Mouse (Mus musculus) liver, embryonic 16.5 days (tissue): ENCODE data around the gene Gm5622. TPM values are rescaled to one million over a fixed set of nuclear protein-coding genes. Genes with fewer than 3 reads are reported as not detected.

ENCODE experiments used
- polyA plus RNA-seq: library from polyadenylated mRNA; unstranded; fragments of >200 nt; fragmentation: Nextera tagmentation; extraction: Ambion mirVana; gene quantifications from 2 replicates; pipeline ENCODE4 v1.2.1, GENCODE M21; 2015

Gene Gm5622
- polyA plus RNA-seq, 1 experiment from 2014 or later, result 0.14 TPM

Other genes with a start within 250 kb of the Gm5622 start
- gene Gm7247, start 191.0 kb upstream of the Gm5622 start, polyA plus RNA-seq, result not detected in 2 replicates
- not detected in 2 replicates for gene Vmn2r88, start 142.0 kb upstream of the Gm5622 start, polyA plus RNA-seq
- not detected in 2 replicates for gene Vmn2r89, start 100.9 kb upstream of the Gm5622 start, polyA plus RNA-seq
- gene Gm17175, start 21.3 kb downstream of the Gm5622 start, polyA plus RNA-seq, result not detected in 2 replicates
- gene Gm17174, start 39.3 kb downstream of the Gm5622 start, polyA plus RNA-seq, result not detected in 2 replicates
- not detected in 2 replicates for gene Gm17078, start 58.5 kb downstream of the Gm5622 start, polyA plus RNA-seq
- not detected in 2 replicates for gene Gm4181, start 82.9 kb downstream of the Gm5622 start, polyA plus RNA-seq
- not detected in 2 replicates for gene Gm17079, start 142.7 kb downstream of the Gm5622 start, polyA plus RNA-seq
- not detected in 2 replicates for gene Gm5800, start 164.4 kb downstream of the Gm5622 start, polyA plus RNA-seq
- not detected in 2 replicates for gene Ang4, start 220.8 kb downstream of the Gm5622 start, polyA plus RNA-seq
- not detected in 2 replicates for gene AY358078, start 247.3 kb downstream of the Gm5622 start, polyA plus RNA-seq